Mouse (Mus musculus) liver, embryonic 14.5 days (tissue): ENCODE results near the gene Shroom3.

ENCODE experiments used
- CTCF ChIP-seq: IDR thresholded peaks from 2 replicates; pipeline ENCODE4 v1.5.1; 2016; ENCODE audit warnings: antibody characterized with exemption, low read depth, control low read depth
- EP300 ChIP-seq: IDR thresholded peaks from 2 replicates; pipeline ENCODE4 v1.6.1; 2016; ENCODE audit warnings: antibody characterized with exemption, low read depth

GRCm38 (mm10) chr5:92843850-92844785, 160.9 kb downstream of the Shroom3 start:
- TF ChIP-seq CTCF (no peak), EP300 (no peak)
